Mouse (Mus musculus): ENCODE measurements around the gene Rtn4. TPM values are rescaled to one million over a fixed set of nuclear protein-coding genes. Genes with fewer than 3 reads are reported as not detected.

Rtn4 gene
- polyA plus RNA-seq, 1 experiment, result 9.5 TPM

DNA sequence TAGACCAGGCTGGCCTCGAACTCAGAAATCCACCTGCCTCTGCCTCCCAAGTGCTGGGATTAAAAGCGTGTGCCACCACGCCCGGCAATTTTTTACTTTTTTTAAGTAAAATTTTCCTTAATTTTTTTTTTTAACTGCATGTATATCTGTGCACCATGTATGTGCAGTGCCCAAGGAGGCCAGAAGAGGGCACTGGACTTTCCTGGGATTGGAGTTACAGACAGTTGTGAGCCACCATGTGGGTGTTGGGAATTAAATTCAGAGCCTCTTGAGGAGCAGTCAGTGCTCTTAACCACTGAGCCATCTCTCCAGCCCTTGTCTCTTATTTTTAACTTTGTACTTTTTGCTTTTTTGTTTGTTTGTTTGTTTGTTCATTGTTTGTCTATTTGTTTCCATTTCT is 16.0 kb upstream of the Rtn4 start:
- peaks cover 2% of the 10 kb centered on the region; the same call in 1 of the 2 replicates for H3K9me3 ChIP-seq (ENCODE audit: control insufficient read depth, low read length)
- TF ChIP-seq GATA1 (IDR thresholded peaks at IDR 0.05; ENCODE audit: low read length), result no peak
- TF ChIP-seq TAL1 (IDR thresholded peaks at IDR 0.05; ENCODE audit: low read length), result no peak
- no peaks in the 10 kb centered on the region for H3K36me3 ChIP-seq (ENCODE audit: control insufficient read depth)
- H3K27me3 ChIP-seq (ENCODE audit: control insufficient read depth), result no peaks in the 10 kb centered on the region
- H3K4me3 ChIP-seq (replicated peaks), result no peak overlapping the region
- H3K4me1 ChIP-seq (ENCODE audit: control insufficient read depth), result no peaks in the 10 kb centered on the region

GRCm38 (mm10) chr11:29679942-29680341 is 12.8 kb upstream of the Rtn4 start:
- no peaks in the 10 kb centered on the region for H3K4me1 ChIP-seq (ENCODE audit: control insufficient read depth)
- no peaks in the 10 kb centered on the region for H3K27me3 ChIP-seq (ENCODE audit: control insufficient read depth)
- H3K9me3 ChIP-seq (ENCODE audit: control insufficient read depth, low read length), result peaks cover 2% of the 10 kb centered on the region; the same call in 1 of the 2 replicates
- TF ChIP-seq TAL1 (IDR thresholded peaks at IDR 0.05; ENCODE audit: low read length) (no peak), GATA1 (IDR thresholded peaks at IDR 0.05; ENCODE audit: low read length) (no peak)
- H3K36me3 ChIP-seq (ENCODE audit: control insufficient read depth), result no peaks in the 10 kb centered on the region
- no peak overlapping the region for H3K4me3 ChIP-seq (replicated peaks)

GRCm38 (mm10) chr11:29680771-29681170 is 12.0 kb upstream of the Rtn4 start:
- no peak overlapping the region for H3K4me3 ChIP-seq (replicated peaks)
- no peaks in the 10 kb centered on the region for H3K36me3 ChIP-seq (ENCODE audit: control insufficient read depth)
- H3K4me1 ChIP-seq (ENCODE audit: control insufficient read depth), result no peaks in the 10 kb centered on the region
- peaks cover 2% of the 10 kb centered on the region; the same call in 1 of the 2 replicates for H3K9me3 ChIP-seq (ENCODE audit: control insufficient read depth, low read length)
- no peaks in the 10 kb centered on the region for H3K27me3 ChIP-seq (ENCODE audit: control insufficient read depth)
- no peak for TF ChIP-seq TAL1 (IDR thresholded peaks at IDR 0.05; ENCODE audit: low read length)
- no peak for TF ChIP-seq GATA1 (IDR thresholded peaks at IDR 0.05; ENCODE audit: low read length)

DNA sequence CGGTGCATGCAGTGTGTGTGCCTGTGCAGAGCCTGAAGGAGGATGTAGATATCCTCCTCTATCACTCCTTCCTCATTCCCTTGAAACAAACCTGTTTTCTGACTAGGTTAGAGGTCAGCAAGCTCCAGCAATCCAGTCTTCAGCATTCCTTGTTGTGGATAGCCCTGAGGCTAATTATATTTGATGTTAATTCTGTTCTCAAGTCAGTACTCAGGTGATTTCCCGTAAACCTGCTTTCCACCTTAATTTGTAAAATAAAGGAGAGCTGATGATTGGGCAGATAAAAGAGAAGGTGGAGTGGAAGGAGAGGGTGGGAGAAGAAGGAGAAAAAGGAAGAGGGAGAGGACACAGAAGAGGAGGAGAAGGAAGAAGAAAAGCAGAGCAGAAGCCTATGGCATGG is 8.5 kb upstream of the Rtn4 start:
- TF ChIP-seq GATA1 (IDR thresholded peaks at IDR 0.05; ENCODE audit: low read length) (no peak), TAL1 (IDR thresholded peaks at IDR 0.05; ENCODE audit: low read length) (no peak)
- Histone ChIP-seq H3K4me1 (ENCODE audit: control insufficient read depth) (no peaks in the 10 kb centered on the region), H3K36me3 (ENCODE audit: control insufficient read depth) (no peaks in the 10 kb centered on the region), H3K27me3 (ENCODE audit: control insufficient read depth) (no peaks in the 10 kb centered on the region; the same call in 1 of the 2 replicates), H3K9me3 (ENCODE audit: control insufficient read depth, low read length) (no peaks in the 10 kb centered on the region), H3K4me3 (replicated peaks) (no peak overlapping the region)

DNA sequence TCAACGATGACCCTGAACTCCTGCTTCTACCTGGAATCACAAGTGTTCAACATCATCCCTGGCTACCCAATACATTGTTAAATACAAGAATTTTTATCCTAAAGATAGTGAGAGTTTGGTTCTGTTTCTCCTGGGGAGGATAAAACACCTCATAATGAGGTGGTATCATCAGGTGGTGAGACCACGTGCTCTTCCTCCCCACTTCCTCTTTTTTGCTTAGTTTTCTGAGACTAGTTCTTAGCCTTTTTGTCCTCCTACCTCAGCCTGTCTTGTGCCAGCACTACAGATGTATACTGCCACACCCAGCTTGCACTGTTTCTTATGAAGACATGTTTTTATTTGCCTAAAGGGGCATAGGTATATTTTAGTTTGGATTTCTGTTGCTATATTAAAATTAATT is 6.6 kb upstream of the Rtn4 start:
- H3K36me3 ChIP-seq (ENCODE audit: control insufficient read depth), result no peaks in the 10 kb centered on the region
- H3K9me3 ChIP-seq (ENCODE audit: control insufficient read depth, low read length), result no peaks in the 10 kb centered on the region
- no peak overlapping the region for H3K4me3 ChIP-seq (replicated peaks)
- peaks cover 3% of the 10 kb centered on the region for H3K27me3 ChIP-seq (ENCODE audit: control insufficient read depth)
- TF ChIP-seq TAL1 (IDR thresholded peaks at IDR 0.05; ENCODE audit: low read length) (no peak), GATA1 (IDR thresholded peaks at IDR 0.05; ENCODE audit: low read length) (no peak)
- no peaks in the 10 kb centered on the region for H3K4me1 ChIP-seq (ENCODE audit: control insufficient read depth)

- no peaks in the 10 kb centered on the region for H3K9me3 ChIP-seq (ENCODE audit: control insufficient read depth, low read length)
- peaks cover 3% of the 10 kb centered on the region for H3K27me3 ChIP-seq (ENCODE audit: control insufficient read depth)
- no peak overlapping the region for H3K4me3 ChIP-seq (replicated peaks)
- H3K4me1 ChIP-seq (ENCODE audit: control insufficient read depth), result peaks cover 25% of the 10 kb centered on the region
- no peaks in the 10 kb centered on the region for H3K36me3 ChIP-seq (ENCODE audit: control insufficient read depth)
- TF ChIP-seq GATA1 (IDR thresholded peaks at IDR 0.05; ENCODE audit: low read length) (no peak), TAL1 (IDR thresholded peaks at IDR 0.05; ENCODE audit: low read length) (no peak)
Measured at GRCm38 (mm10) chr11:29691556-29691955, 1.2 kb upstream of the Rtn4 start.

- H3K4me1 ChIP-seq (ENCODE audit: control insufficient read depth), result peaks cover 27% of the 10 kb centered on the region
- no peak for TF ChIP-seq GATA1 (IDR thresholded peaks at IDR 0.05; ENCODE audit: low read length)
- TF ChIP-seq TAL1 (IDR thresholded peaks at IDR 0.05; ENCODE audit: low read length), result no peak
- peaks cover 3% of the 10 kb centered on the region for H3K27me3 ChIP-seq (ENCODE audit: control insufficient read depth)
- no peaks in the 10 kb centered on the region for H3K9me3 ChIP-seq (ENCODE audit: control insufficient read depth, low read length)
- peak overlapping the region; percentile 95 for H3K4me3 ChIP-seq (replicated peaks)
- peaks cover 4% of the 10 kb centered on the region for H3K36me3 ChIP-seq (ENCODE audit: control insufficient read depth)
Measured at GRCm38 (mm10) chr11:29692111-29692682, 550 bp upstream of the Rtn4 start.

GRCm38 (mm10) chr11:29693576-29694410 is 1.0 kb downstream of the Rtn4 start:
- TF ChIP-seq TAL1 (IDR thresholded peaks at IDR 0.05; ENCODE audit: low read length) (no peak), GATA1 (IDR thresholded peaks at IDR 0.05; ENCODE audit: low read length) (no peak)
- Histone ChIP-seq H3K4me3 (replicated peaks) (peak overlapping the region; percentile 95), H3K4me1 (ENCODE audit: control insufficient read depth) (peaks cover 27% of the 10 kb centered on the region), H3K9me3 (ENCODE audit: control insufficient read depth, low read length) (no peaks in the 10 kb centered on the region), H3K36me3 (ENCODE audit: control insufficient read depth) (peaks cover 8% of the 10 kb centered on the region), H3K27me3 (ENCODE audit: control insufficient read depth) (peaks cover 3% of the 10 kb centered on the region; the same call in 1 of the 2 replicates)

DNA sequence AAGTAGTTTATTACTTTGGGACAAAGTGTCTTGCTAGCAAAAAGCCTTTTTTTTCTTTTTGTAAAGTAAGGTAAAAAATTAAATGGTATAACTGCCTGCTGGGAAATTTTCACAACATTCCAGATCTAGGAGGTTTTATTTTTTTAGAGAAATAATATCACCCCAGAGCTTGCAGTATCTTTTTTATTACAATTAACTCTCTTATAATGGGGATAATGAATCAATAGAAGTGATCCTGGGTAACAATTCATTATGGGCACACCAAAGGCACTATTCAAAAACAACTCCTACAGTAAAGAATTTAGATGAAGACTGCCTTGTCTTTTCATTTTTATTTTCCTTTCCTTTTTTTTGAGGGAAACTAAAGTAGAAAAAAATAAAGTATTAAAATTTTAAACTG is 2.0 kb downstream of the Rtn4 start:
- Histone ChIP-seq H3K27me3 (ENCODE audit: control insufficient read depth) (no peaks in the 10 kb centered on the region), H3K4me3 (replicated peaks) (peak overlapping the region; percentile 95), H3K9me3 (ENCODE audit: control insufficient read depth, low read length) (no peaks in the 10 kb centered on the region), H3K36me3 (ENCODE audit: control insufficient read depth) (peaks cover 8% of the 10 kb centered on the region), H3K4me1 (ENCODE audit: control insufficient read depth) (peaks cover 27% of the 10 kb centered on the region)
- TF ChIP-seq TAL1 (IDR thresholded peaks at IDR 0.05; ENCODE audit: low read length) (no peak), GATA1 (IDR thresholded peaks at IDR 0.05; ENCODE audit: low read length) (no peak)
